ENCODE assay signal across 23 mouse cellular contexts in genomic region chr2:126041237-126041636, GRCm38 (mm10). TPM values are rescaled to one million over a fixed set of nuclear protein-coding genes. Genes with fewer than 3 reads are reported as not detected.
"Had no signal": no experiment of that assay in that cellular context is flagged by ENCODE, and none has a peak within 500 bp of the region (broad histone marks: within the 10 kb centered on the region; RNA-seq: fewer than 3 reads in every experiment).

No protein-coding gene starts in this region.

- H3K9me3 ChIP-seq: heart, embryonic 10.5 days; heart, embryonic 12.5 days; hindbrain, embryonic 10.5 days; hindbrain, embryonic 12.5 days; intestine, embryonic 15.5 days; liver, embryonic 13.5 days; liver, embryonic 15.5 days had no signal

- DNase-seq: gastrocnemius, postnatal 25 days; heart, postnatal 10 days; heart, postnatal 4 days; kidney, adult 18-20 months; kidney, adult 8-10 months; kidney, postnatal 10 days; kidney, postnatal 25 days; kidney, postnatal 4 days; liver; liver, embryonic 13.5 days had no signal

- H3K27me3 ChIP-seq: heart, embryonic 12.5 days; hindbrain, embryonic 12.5 days; intestine, embryonic 15.5 days; liver, embryonic 13.5 days had no signal

- ATAC-seq: hindbrain, embryonic 16.5 days; inflammation-experienced regulatory T-cells, adult 6 months; intestine, embryonic 15.5 days; intestine, postnatal 0 days had no signal

- H3K4me1 ChIP-seq: intestine, embryonic 15.5 days; liver, embryonic 13.5 days; liver, embryonic 15.5 days had no signal

- H3K36me3 ChIP-seq: heart, embryonic 10.5 days; heart, embryonic 12.5 days; hindbrain, embryonic 10.5 days; hindbrain, embryonic 12.5 days; intestine, embryonic 15.5 days; liver, embryonic 13.5 days; liver, embryonic 15.5 days had no signal

- H3K27ac ChIP-seq: heart, embryonic 10.5 days; hindbrain, embryonic 10.5 days; hindbrain, embryonic 12.5 days; hindbrain, embryonic 14.5 days; intestine, embryonic 15.5 days; layer of hippocampus, adult 2 months; left cerebral cortex, adult 2 months; liver, embryonic 13.5 days; liver, embryonic 15.5 days had no signal

- H3K4me3 ChIP-seq: heart, embryonic 10.5 days; heart, embryonic 12.5 days; hindbrain, embryonic 10.5 days; hindbrain, embryonic 12.5 days; intestine, embryonic 15.5 days; layer of hippocampus, adult 2 months; left cerebral cortex, adult 2 months; liver, embryonic 13.5 days; liver, embryonic 15.5 days had no signal

- H3K4me2 ChIP-seq: heart, embryonic 12.5 days; hindbrain, embryonic 12.5 days; hindbrain, embryonic 14.5 days; intestine, embryonic 15.5 days; liver, embryonic 11.5 days; liver, embryonic 13.5 days; liver, embryonic 15.5 days had no signal

- H3K9ac ChIP-seq: heart, embryonic 12.5 days; hindbrain, embryonic 12.5 days; hindbrain, embryonic 14.5 days; intestine, embryonic 15.5 days; liver, embryonic 13.5 days; liver, embryonic 15.5 days had no signal

RNA-seq across cellular contexts. Expression of gene Fgf7, which starts 6.8 kb away (rescaled TPM):
- polyA plus RNA-seq: inflammation-experienced regulatory T-cells, adult 6 months had no signal
